Mouse (Mus musculus): Measurements from ENCODE around the gene Ost4. TPM values are rescaled to one million over a fixed set of nuclear protein-coding genes. Genes with fewer than 3 reads are reported as not detected.
A peak's percentile ranks its signal among the peaks of the same experiment; 100 is the strongest.
"Not testable (repeated sequence)": the region's sequence is repeated elsewhere in the genome, so short reads cannot be mapped to it uniquely, and the experiment has no call there.

The Ost4 gene
- polyA plus RNA-seq, 1 experiment: 262 TPM

DNA sequence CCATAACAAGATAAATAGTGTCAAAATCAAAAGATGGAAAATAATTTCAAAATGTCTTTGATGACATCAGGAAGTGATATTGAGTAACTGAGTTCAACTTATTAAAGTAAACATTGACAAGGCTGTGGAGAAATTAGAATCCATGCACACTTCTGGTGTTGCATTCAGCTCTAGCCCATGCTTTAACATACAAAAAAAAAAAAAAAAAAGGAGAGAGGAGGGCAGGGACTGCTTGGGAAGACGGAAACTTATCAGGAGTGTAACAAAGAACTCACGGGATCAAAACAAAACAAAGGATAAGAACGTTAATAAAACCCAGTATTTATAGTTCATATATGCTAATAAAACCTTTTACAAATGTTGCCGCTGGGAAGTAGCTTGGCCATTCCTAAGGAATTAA is 21.4 kb downstream of the Ost4 start:
- Histone ChIP-seq H3K4me3 (peak overlapping the region; percentile 71), H3K79me2 (ENCODE audit: control insufficient read depth, insufficient read depth) (no peaks in the 10 kb centered on the region), H3K36me3 (ENCODE audit: control insufficient read depth, insufficient read depth) (no peaks in the 10 kb centered on the region), H3K27me3 (ENCODE audit: control insufficient read depth, insufficient read depth, insufficient read length) (no peaks in the 10 kb centered on the region), H3ac (ENCODE audit: control insufficient read depth, insufficient read length) (no peak overlapping the region), H3K4me2 (ENCODE audit: low read depth) (peak overlapping the region; percentile 100)
- TF ChIP-seq MYOD1 (IDR thresholded peaks at IDR 0.05; ENCODE audit: control insufficient read depth in 1 of 3, insufficient read length in 2 of 3, low read depth in 2 of 3): no peak
- TF ChIP-seq CEBPB (IDR thresholded peaks at IDR 0.05; ENCODE audit: insufficient read depth, poor library complexity, severe bottlenecking): no peak
- no peak for TF ChIP-seq MYOG (IDR thresholded peaks at IDR 0.05; ENCODE audit: control insufficient read depth in 1 of 3, insufficient read depth in 1 of 3, insufficient read length in 2 of 3, low read depth in 2 of 3)
- no peak for TF ChIP-seq POLR2AphosphoS2 (IDR thresholded peaks at IDR 0.05; ENCODE audit: insufficient read length, low read depth)
- no peak for TF ChIP-seq REST (IDR thresholded peaks at IDR 0.05; ENCODE audit: insufficient read depth, insufficient read length)
- no peak for TF ChIP-seq USF1 (IDR thresholded peaks at IDR 0.05; ENCODE audit: low read depth)
- TF ChIP-seq TCF3 (IDR thresholded peaks at IDR 0.05; ENCODE audit: insufficient read length, low read depth): no peak
- no peak for TF ChIP-seq POLR2A (IDR thresholded peaks at IDR 0.05; ENCODE audit: insufficient read length, low read depth)
- TF ChIP-seq SRF (IDR thresholded peaks at IDR 0.05; ENCODE audit: control insufficient read depth, insufficient read length, low read depth): no peak
- no peak for TF ChIP-seq E2F4 (IDR thresholded peaks at IDR 0.05; ENCODE audit: insufficient read depth)
- TF ChIP-seq TCF12 (IDR thresholded peaks at IDR 0.05; ENCODE audit: insufficient read depth, poor library complexity, severe bottlenecking): no peak
- no peak for TF ChIP-seq MAX (IDR thresholded peaks at IDR 0.05; ENCODE audit: low read depth)

DNA sequence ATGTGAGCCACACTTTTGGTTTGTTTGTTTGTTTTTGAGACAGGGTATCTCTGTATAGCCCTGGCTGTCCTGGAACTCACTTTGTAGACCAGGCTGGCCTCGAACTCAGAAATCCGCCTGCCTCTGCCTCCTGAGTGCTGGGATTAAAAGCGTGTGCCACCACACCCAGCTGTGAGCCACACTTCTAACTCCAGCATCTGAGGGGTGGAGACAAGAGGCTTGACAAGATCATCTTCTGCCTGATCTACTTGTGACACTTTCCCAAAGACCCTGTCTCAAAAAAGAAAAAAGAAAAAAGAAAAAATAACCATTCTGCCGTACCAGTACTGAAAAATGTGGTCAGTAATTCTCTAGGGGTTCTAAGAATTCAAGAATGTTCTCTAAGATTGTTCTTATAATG is 25.7 kb downstream of the Ost4 start:
- H3ac ChIP-seq (ENCODE audit: control insufficient read depth, insufficient read length); H3K27me3 ChIP-seq (ENCODE audit: control insufficient read depth, insufficient read depth, insufficient read length); H3K36me3 ChIP-seq (ENCODE audit: control insufficient read depth, insufficient read depth); H3K4me2 ChIP-seq (ENCODE audit: low read depth); H3K4me3 ChIP-seq; H3K79me2 ChIP-seq (ENCODE audit: control insufficient read depth, insufficient read depth): not testable (repeated sequence)

DNA sequence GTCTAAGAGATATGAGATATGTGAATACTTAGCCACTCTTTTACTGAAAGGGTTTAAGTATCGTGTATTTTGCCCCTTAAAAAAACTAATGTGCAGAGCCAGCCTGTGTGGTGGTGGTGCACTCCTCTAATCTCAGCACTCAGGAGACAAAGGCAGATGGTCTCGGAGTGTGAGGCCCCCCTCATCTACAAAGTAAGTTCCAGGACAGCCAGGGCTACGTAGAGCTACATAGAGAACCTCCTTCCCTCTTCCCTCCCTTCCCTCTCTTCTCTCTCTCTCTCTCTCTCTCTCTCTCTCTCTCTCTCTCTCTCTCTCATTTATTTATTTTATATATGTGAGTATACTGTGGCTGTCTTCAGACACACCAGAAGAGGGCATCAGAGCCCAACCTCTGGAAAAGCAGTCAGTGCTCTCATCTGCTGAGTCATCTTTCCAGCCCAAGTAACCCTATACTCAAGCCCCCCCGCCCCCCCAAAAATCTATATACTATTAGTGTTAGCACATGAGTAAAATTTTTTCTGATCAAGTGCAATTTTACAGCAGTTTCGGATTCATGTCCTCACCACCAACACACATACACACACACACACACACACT is 28.1 kb downstream of the Ost4 start:
- Histone ChIP-seq H3ac (ENCODE audit: control insufficient read depth, insufficient read length) (no peak overlapping the region), H3K27me3 (ENCODE audit: control insufficient read depth, insufficient read depth, insufficient read length) (no peaks in the 10 kb centered on the region), H3K36me3 (ENCODE audit: control insufficient read depth, insufficient read depth) (peaks cover 22% of the 10 kb centered on the region), H3K4me3 (no peak overlapping the region), H3K79me2 (ENCODE audit: control insufficient read depth, insufficient read depth) (no peaks in the 10 kb centered on the region), H3K4me2 (ENCODE audit: low read depth) (no peak overlapping the region)
- TF ChIP-seq MYOG (IDR thresholded peaks at IDR 0.05; ENCODE audit: control insufficient read depth in 1 of 3, insufficient read depth in 1 of 3, insufficient read length in 2 of 3, low read depth in 2 of 3): no peak
- TF ChIP-seq POLR2AphosphoS2 (IDR thresholded peaks at IDR 0.05; ENCODE audit: insufficient read length, low read depth): peak; percentile 64

DNA sequence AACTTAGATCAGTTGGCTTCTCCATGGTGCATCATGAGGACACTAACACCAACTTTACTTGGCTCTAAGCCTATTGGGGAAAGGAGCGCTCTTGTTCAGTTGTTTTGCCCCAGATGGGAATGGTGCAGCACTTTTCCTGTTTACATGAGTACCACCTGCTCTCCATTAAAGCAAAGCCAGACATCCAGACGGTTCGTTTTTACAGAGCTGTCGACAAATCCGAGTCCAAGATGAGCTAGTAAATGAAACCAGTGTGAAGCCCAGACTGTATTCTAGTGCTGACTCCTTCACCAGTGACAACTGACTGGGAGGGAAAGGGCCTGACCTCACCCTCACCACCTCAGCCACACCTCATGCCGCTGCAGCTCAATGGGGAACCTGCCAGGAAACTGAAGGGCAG is 29.0 kb downstream of the Ost4 start:
- Histone ChIP-seq H3K79me2 (ENCODE audit: control insufficient read depth, insufficient read depth) (no peaks in the 10 kb centered on the region), H3K4me3 (no peak overlapping the region), H3K4me2 (ENCODE audit: low read depth) (no peak overlapping the region), H3ac (ENCODE audit: control insufficient read depth, insufficient read length) (no peak overlapping the region), H3K36me3 (ENCODE audit: control insufficient read depth, insufficient read depth) (peaks cover 25% of the 10 kb centered on the region), H3K27me3 (ENCODE audit: control insufficient read depth, insufficient read depth, insufficient read length) (no peaks in the 10 kb centered on the region)
- TF ChIP-seq REST (IDR thresholded peaks at IDR 0.05; ENCODE audit: insufficient read depth, insufficient read length) (no peak), MYOD1 (IDR thresholded peaks at IDR 0.05; ENCODE audit: control insufficient read depth in 1 of 3, insufficient read length in 2 of 3, low read depth in 2 of 3) (no peak), E2F4 (IDR thresholded peaks at IDR 0.05; ENCODE audit: insufficient read depth) (no peak), POLR2AphosphoS2 (IDR thresholded peaks at IDR 0.05; ENCODE audit: insufficient read length, low read depth) (peak; percentile 23)

DNA sequence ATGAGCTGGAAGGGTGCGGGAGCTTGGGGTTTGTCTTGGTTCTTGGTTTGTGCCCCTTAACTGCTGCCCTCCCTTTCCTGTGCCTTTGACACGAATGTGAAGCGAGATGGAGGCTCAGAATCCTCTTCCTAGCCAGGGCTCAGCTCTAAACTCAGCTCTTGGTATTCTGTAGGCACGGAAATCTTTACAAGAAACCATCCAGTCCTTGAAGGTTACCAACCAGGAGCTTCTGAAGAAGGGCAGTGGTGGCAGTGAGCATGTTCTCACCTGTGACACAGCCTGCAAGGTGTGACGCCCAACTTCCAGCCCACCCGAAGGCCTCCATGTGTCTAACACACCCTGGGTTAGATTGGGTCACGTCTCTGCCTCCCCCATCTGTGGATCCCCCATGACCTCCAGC is 33.2 kb downstream of the Ost4 start:
- TF ChIP-seq REST (IDR thresholded peaks at IDR 0.05; ENCODE audit: insufficient read depth, insufficient read length) (no peak), MYOG (IDR thresholded peaks at IDR 0.05; ENCODE audit: control insufficient read depth in 1 of 3, insufficient read depth in 1 of 3, insufficient read length in 2 of 3, low read depth in 2 of 3) (no peak), MAX (IDR thresholded peaks at IDR 0.05; ENCODE audit: low read depth) (no peak), SRF (IDR thresholded peaks at IDR 0.05; ENCODE audit: control insufficient read depth, insufficient read length, low read depth) (no peak), E2F4 (IDR thresholded peaks at IDR 0.05; ENCODE audit: insufficient read depth) (no peak), POLR2A (IDR thresholded peaks at IDR 0.05; ENCODE audit: insufficient read length, low read depth) (no peak), USF1 (IDR thresholded peaks at IDR 0.05; ENCODE audit: low read depth) (no peak), TCF12 (IDR thresholded peaks at IDR 0.05; ENCODE audit: insufficient read depth, poor library complexity, severe bottlenecking) (no peak), TCF3 (IDR thresholded peaks at IDR 0.05; ENCODE audit: insufficient read length, low read depth) (no peak), CEBPB (IDR thresholded peaks at IDR 0.05; ENCODE audit: insufficient read depth, poor library complexity, severe bottlenecking) (no peak), POLR2AphosphoS2 (IDR thresholded peaks at IDR 0.05; ENCODE audit: insufficient read length, low read depth) (no peak), MYOD1 (IDR thresholded peaks at IDR 0.05; ENCODE audit: control insufficient read depth in 1 of 3, insufficient read length in 2 of 3, low read depth in 2 of 3) (no peak)
- H3K4me3 ChIP-seq: no peak overlapping the region

More for the DNA sequence above, 33.2 kb downstream of the Ost4 start:
- H3K27me3 ChIP-seq (ENCODE audit: control insufficient read depth, insufficient read depth, insufficient read length): no peaks in the 10 kb centered on the region
- H3K79me2 ChIP-seq (ENCODE audit: control insufficient read depth, insufficient read depth): peaks cover 11% of the 10 kb centered on the region
- H3K36me3 ChIP-seq (ENCODE audit: control insufficient read depth, insufficient read depth): peaks cover 38% of the 10 kb centered on the region
- H3K4me2 ChIP-seq (ENCODE audit: low read depth): no peak overlapping the region
- no peak overlapping the region for H3ac ChIP-seq (ENCODE audit: control insufficient read depth, insufficient read length)

Data from myocyte (in vitro differentiated cells).